Mouse (Mus musculus) thymus, postnatal 10 days (tissue): ENCODE measurements around the gene Vstm2l.
A peak's percentile ranks its signal among the peaks of the same experiment; 100 is the strongest.

Experiments
- DNase-seq, 2 experiments: peaks; one replicate each; pipeline ENCODE4 v3.0.0; 2021; ENCODE audit warnings: low spot score in 2 of 2

The Vstm2l gene

DNA sequence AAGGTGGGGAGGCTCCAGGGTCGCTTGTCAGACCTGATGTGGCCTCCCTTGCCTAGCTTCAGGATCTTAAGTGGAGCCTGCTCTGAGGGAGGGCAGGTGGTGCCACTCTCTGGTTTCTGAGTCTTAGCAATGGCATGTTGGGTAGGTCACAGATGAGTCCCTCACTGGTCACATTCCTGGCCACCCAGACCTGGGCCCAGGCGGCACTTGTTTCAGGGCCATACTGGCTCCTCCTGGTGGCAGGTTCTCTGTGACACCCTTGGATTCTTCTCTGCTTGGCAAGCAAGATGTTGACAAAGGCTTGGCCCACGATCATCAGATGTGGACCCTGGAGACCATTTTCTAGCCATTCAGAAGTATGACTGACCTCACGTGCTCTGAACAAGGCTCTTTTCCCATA lies 18.2 kb downstream of the Vstm2l start:
- no peak for DNase-seq

GRCm38 (mm10) chr2:157935444-157936171 lies 21.2 kb downstream of the Vstm2l start:
- no peak for DNase-seq

DNA sequence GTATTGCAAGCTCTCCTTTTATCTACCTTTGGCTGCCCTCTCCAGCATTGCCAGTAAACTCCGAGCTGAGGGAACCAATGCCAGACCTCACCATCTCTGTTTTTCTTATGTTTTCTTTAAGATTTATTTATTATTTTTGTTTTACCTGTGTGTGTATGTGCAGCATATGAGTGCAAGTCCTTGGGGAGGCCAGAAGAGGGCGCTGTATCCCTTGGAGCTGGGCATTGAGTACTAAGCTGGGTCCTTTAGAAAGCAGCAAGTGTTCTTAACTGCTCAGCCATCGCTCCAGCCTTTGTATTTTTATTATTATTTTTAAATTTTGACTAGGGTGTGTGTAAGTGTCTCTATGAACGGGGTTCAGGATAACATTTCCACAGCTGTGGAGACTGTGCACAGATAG lies 22.2 kb downstream of the Vstm2l start:
- DNase-seq = no peak

DNA sequence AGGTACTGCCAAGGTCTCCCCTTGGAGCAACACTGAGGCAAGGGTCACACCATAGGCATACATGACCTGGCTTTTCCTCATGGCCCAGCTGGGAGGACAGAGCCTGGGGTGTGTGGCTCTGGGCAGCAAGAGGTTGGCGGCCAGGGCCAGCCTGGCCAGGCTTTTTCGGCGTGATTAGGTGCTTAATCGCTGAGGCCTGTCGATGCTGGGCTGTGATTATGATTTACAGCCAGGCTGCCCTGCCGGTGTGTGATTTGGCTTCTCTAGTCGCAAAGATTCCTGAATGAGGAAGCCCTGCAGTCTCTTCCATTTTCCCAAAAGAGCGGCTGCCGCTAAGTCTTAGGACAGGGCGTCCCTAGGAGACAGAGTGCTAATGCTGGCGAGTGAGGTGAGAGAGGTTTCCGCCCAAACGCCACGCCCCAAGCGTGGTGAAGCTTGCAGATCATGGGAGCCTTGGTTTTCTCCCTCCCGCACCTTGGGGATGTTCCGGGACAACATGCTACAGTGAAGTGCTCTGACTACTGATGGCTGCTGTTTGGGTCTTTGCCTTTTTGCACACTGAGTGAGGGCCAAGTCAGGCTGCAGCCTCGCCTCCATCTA lies 26.2 kb downstream of the Vstm2l start:
- no peak for DNase-seq

- peak; percentile 8 to 43 for DNase-seq
These were observed 29.2 kb downstream of the Vstm2l start for GRCm38 (mm10) chr2:157943514-157944155.

GRCm38 (mm10) chr2:157944156-157944893 lies 29.9 kb downstream of the Vstm2l start:
- no peak for DNase-seq

DNA sequence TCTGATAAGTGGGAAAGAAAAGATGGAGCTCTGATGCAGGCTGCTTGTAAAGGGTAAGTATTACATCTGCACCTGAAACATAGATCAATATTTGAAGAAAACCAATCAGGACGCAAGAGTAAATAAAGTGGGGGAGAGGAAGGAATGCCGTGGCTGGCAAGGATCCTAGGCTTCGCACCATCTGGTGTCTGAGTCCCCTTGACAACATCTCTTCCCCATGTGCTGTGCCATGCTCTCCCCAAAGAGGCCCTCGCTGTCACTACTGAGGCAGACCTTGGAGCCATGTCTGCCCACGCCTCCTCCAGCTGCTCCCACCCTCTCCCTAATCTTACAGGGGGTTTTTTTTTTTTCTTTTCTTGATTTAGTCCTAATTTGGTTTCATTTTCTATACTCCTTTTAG lies 39.5 kb downstream of the Vstm2l start:
- DNase-seq = no peak

DNA sequence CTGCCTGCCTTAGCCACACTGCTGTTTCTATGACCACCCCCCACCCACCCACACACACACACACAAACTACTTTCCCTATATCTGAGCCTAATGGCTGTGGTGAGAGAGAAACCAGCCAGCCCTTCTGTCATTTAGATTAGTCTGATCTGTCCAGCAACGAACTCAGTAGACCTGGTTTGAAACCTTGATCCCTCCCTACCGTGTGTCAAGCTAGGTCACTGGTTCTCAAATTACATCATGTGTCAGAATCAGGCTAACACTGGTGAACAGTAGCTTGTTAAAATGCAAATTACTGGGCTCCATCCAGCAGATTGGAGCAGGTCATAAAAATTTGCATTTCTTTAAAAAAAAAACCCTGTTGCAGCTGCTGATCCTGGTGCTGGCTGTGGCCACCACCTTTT lies 43.3 kb downstream of the Vstm2l start:
- DNase-seq = no peak

DNA sequence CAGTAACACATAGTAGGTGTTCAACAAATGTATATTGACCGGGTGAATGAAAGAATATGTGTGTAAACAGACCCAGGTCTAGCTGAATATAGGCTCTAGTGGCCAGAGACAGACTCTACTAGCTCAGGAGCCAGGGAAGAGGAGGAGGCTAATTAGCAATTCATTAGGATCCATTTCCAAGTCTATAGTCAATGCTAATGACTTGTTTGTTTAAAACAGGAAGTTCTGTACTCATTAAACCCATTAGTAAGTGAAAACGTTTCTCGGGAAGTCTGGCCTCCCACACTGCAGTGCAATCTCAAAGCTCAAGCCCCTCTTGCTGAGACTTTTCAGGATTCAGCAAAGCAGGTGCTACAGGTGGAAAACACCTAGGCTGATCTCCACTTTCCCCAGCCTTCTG lies 53.4 kb downstream of the Vstm2l start:
- no peak for DNase-seq

DNA sequence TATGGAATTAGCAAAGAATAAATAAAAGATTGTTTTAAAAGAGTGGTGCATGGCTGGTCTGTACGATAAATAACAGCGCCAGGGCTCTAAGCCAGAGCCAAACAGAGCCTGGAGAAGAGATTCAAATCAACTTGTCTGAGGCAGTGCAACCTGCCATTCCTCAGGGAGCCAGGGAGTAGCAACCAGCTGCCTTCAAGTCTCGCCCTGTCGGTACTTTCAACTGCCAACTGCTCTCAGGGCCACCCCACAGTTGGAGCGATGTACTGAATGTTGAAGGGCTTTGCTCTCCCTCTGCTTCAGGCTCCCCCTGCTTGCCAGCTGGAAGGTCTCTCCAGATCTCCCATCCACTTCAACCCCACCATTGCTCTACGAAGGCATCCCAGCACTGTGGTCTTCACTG lies 55.7 kb downstream of the Vstm2l start:
- no peak for DNase-seq

DNA sequence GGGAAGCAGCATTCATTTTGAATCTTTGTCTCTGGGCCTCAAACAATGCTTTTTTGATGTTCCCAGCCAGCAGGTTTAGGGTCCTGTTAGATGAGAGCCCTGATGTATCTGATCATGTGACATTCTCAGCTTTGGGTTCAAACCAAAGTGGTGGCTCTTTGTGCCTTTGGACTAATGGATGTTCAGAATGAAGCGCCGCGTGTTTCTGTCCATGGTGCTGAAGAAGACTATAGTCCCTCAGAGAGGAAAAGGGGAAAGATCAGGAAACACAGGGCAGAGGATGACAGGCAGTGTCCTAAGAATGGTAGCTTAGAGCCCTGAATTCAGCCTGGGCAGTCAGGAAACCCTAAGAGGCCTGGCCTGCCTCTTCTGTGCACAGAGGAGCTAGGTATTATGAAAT lies 56.2 kb downstream of the Vstm2l start:
- peak in 1 of 2 experiments; percentile 38 for DNase-seq

GRCm38 (mm10) chr2:157974604-157975501 lies 60.4 kb downstream of the Vstm2l start:
- no peak for DNase-seq

DNA sequence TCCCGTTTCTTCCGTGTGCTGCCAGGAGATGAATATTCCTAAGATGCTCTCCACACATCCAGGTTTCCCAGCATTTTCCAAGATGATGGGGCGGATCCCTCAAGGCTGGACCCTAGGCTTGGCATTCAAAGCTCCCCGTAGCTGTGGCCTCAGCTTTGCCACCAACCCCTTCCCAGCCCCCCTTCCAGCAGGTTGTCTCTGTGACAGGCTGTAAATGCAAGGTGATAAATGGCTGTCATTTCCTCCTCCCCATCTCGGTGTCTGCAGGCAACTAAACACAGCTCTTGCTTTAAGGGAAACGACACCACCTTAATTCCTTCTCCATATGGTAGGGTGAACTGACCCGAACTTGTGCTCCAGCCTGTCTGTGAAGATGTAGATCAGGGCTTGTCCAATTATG lies 61.1 kb downstream of the Vstm2l start:
- DNase-seq = no peak

DNA sequence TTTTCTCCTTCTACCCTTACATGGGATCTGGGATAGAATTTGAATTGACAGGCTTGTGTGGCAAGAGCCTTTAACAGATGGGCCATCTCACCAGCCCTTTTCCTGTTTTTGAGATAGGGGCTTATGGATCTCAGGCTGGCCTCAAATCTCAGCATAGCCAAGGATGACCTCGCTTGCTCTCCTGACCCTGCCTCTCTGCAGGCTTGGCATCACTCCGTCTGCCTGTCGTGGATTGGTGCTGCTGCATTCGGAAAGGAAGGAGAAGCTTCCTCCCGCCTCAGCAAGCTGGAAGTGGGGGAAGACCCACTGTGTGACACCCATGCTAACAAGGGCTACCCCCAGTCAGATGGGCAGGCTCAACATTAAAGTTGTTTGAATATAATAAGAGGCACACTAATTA lies 64.8 kb downstream of the Vstm2l start:
- DNase-seq = no peak

- no peak for DNase-seq
These were observed 68.3 kb downstream of the Vstm2l start for GRCm38 (mm10) chr2:157982727-157983126.

DNA sequence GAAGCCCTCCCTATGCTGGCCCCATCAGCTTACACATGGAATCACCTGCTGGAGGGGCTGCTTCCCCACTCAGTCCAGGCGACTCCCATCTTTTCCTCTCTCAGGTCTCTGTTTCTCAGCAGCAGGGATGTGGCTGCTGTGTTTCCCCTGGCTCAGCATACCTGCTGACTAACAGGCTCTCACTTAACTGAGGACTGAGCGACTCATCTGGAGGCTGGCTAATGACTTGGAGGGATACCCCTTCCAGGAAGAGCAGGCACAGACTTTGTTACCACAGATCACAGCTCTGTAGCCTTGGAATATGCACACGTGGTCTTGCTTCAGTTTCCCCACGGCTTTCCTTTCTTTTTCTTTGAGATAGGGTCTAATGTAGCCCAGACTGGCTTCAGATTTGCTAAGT lies 68.8 kb downstream of the Vstm2l start:
- DNase-seq = no peak

GRCm38 (mm10) chr2:157985611-157986010 lies 71.2 kb downstream of the Vstm2l start:
- no peak for DNase-seq

DNA sequence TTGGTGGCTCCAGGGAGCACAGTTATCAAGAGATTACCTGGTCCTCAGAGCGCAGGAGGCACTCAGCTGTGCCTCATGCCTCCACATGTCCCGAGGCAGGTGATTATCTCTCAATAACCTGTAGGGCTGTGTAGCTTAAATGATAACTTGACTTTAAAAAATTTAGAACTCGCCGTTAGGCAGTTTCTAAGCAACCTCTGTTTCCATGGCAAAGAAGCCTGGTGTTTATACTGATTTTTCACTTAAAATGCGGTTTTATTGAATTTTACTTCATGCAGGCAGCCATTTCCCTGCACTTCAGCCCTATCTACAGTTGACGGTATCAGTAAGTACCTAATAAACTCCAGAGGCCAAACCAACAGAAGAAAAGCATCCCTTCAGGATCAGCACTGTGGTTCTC lies 71.8 kb downstream of the Vstm2l start:
- no peak for DNase-seq

- DNase-seq = no peak
These were observed 74.2 kb downstream of the Vstm2l start for GRCm38 (mm10) chr2:157988416-157989190.

- no peak for DNase-seq
These were observed 75.5 kb downstream of the Vstm2l start for GRCm38 (mm10) chr2:157989946-157990345.

DNA sequence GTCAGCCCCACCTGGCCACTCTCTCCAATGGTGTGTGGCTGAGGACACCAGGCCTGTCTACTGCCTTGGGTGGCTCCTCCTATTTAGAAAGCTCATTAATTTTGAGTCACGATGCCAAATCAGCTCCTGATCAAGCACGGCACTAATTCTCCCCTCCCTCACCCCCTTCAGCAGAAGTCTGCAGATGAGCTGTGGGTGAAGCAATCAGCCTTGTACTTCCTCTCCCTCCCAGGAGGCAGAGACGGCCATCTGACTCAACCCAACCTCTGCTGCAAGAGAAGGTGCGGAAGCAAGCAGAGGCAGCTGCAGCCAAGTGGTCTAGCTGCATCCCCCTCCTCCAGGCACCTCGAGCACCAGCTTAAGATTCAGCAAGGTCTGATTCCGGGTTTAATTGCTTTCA lies 76.6 kb downstream of the Vstm2l start:
- no peak for DNase-seq
